Comparison of ENCODE assay signal across 25 mouse cellular contexts in genomic region chr2:128784814-128785213, GRCm38 (mm10). TPM values are rescaled to one million over a fixed set of nuclear protein-coding genes. Genes with fewer than 3 reads are reported as not detected.
DNase-seq lines count a peak whose midpoint lies in the region; ATAC-seq lines count a peak whose summit lies in the region.
"Had no signal": no experiment of that assay in that cellular context is flagged by ENCODE, and none has a peak within 500 bp of the region (broad histone marks: within the 10 kb centered on the region; RNA-seq: fewer than 3 reads in every experiment).

No protein-coding gene starts in this region.

- 93% methylated on average over 7 of the region's 7 CpGs for WGBS in forebrain, embryonic 10.5 days
- 95% methylated on average over 7 of the region's 7 CpGs for WGBS in forebrain, embryonic 15.5 days
- 93% methylated on average over 7 of the region's 7 CpGs for WGBS in limb, embryonic 11.5 days
- 95% methylated on average over 7 of the region's 7 CpGs for WGBS in midbrain, embryonic 16.5 days

- peaks cover 2% of the 10 kb centered on the region; the same call in 1 of the 2 replicates for H3K36me3 ChIP-seq in forebrain, embryonic 10.5 days (replicated peaks)
- H3K36me3 ChIP-seq in forebrain, embryonic 15.5 days, result no peaks in the 10 kb centered on the region
- H3K36me3 ChIP-seq in limb, embryonic 11.5 days (ENCODE audit: control insufficient read depth, insufficient read depth, low read length), result peaks cover 4% of the 10 kb centered on the region; the same call in 1 of the 2 replicates
- no peaks in the 10 kb centered on the region for H3K36me3 ChIP-seq in midbrain, embryonic 16.5 days (ENCODE audit: control insufficient read depth, insufficient read depth, low read length)
- H3K36me3 ChIP-seq: hindbrain, embryonic 12.5 days had no signal

- no peak overlapping the region for H3K9ac ChIP-seq in forebrain, embryonic 15.5 days (replicated peaks)
- no peak overlapping the region for H3K9ac ChIP-seq in limb, embryonic 11.5 days (ENCODE audit: low read length)
- H3K9ac ChIP-seq in midbrain, embryonic 16.5 days (ENCODE audit: low read depth, low read length), result no peak overlapping the region
- H3K9ac ChIP-seq: embryonic facial prominence, embryonic 13.5 days; forebrain, embryonic 13.5 days; heart, embryonic 13.5 days; hindbrain, embryonic 12.5 days had no signal

- H3K27ac ChIP-seq in forebrain, embryonic 10.5 days, result peak overlapping the region; percentile 48; the same call in 1 of the 2 replicates
- H3K27ac ChIP-seq in forebrain, embryonic 15.5 days (replicated peaks), result no peak overlapping the region
- peak overlapping the region; percentile 60 for H3K27ac ChIP-seq in limb, embryonic 11.5 days (replicated peaks; ENCODE audit: low read depth, low read length)
- H3K27ac ChIP-seq in midbrain, embryonic 16.5 days (ENCODE audit: low read length), result no peak overlapping the region
- H3K27ac ChIP-seq: forebrain, embryonic 13.5 days; gastrocnemius, adult 2 months; heart, embryonic 13.5 days; hindbrain, embryonic 12.5 days; hindbrain, postnatal 0 days had no signal

- peaks cover 19% of the 10 kb centered on the region for H3K4me1 ChIP-seq in forebrain, embryonic 10.5 days
- no peaks in the 10 kb centered on the region for H3K4me1 ChIP-seq in forebrain, embryonic 15.5 days
- no peaks in the 10 kb centered on the region for H3K4me1 ChIP-seq in limb, embryonic 11.5 days (ENCODE audit: control insufficient read depth, insufficient read depth, low read length)
- no peaks in the 10 kb centered on the region for H3K4me1 ChIP-seq in midbrain, embryonic 16.5 days (ENCODE audit: control insufficient read depth, insufficient read depth, low read length)

- H3K4me2 ChIP-seq in forebrain, embryonic 15.5 days (replicated peaks), result no peak overlapping the region
- H3K4me2 ChIP-seq in limb, embryonic 11.5 days (ENCODE audit: low read depth, severe bottlenecking), result no peak overlapping the region
- H3K4me2 ChIP-seq in midbrain, embryonic 16.5 days (ENCODE audit: low read length), result no peak overlapping the region
- H3K4me2 ChIP-seq: embryonic facial prominence, embryonic 13.5 days; forebrain, embryonic 13.5 days; heart, embryonic 13.5 days; hindbrain, embryonic 12.5 days had no signal

- no peak overlapping the region for H3K4me3 ChIP-seq in forebrain, embryonic 10.5 days
- H3K4me3 ChIP-seq in forebrain, embryonic 15.5 days, result no peak overlapping the region
- H3K4me3 ChIP-seq in limb, embryonic 11.5 days (ENCODE audit: low read depth, low read length), result no peak overlapping the region
- H3K4me3 ChIP-seq in midbrain, embryonic 16.5 days (ENCODE audit: low read depth, low read length), result no peak overlapping the region
- H3K4me3 ChIP-seq: embryonic facial prominence, embryonic 13.5 days; forebrain, embryonic 13.5 days; gastrocnemius, adult 2 months; heart, embryonic 13.5 days; hindbrain, embryonic 12.5 days had no signal

- DNase-seq in forebrain, embryonic 10.5 days (ENCODE audit: extremely low spot score, low spot score), result no peak
- DNase-seq in limb, embryonic 11.5 days (ENCODE audit: low spot score), result no peak
- no peak for DNase-seq in thymus, postnatal 10 days (ENCODE audit: low spot score in 2 of 2)
- DNase-seq in layer of hippocampus, adult 8-10 months (ENCODE audit: low spot score in 2 of 2), result no peak
- DNase-seq: adrenal gland, adult 2 months; adrenal gland, postnatal 25 days; cerebellum, adult 2 months; cerebellum, postnatal 10 days; embryo, embryonic 11 days; gastrocnemius, adult 2 months; gastrocnemius, postnatal 25 days; heart, adult 11 months; heart, postnatal 36 days had no signal

- ATAC-seq in forebrain, embryonic 15.5 days (replicated peaks), result no peak
- ATAC-seq in granulocyte monocyte progenitor cell, adult 5-6 weeks (replicated peaks; ENCODE audit: poor library complexity, severe bottlenecking), result peak; percentile 22
- no peak for ATAC-seq in limb, embryonic 11.5 days (ENCODE audit: insufficient number of reproducible peaks, low FRiP score, low TSS enrichment, low read depth)
- no peak for ATAC-seq in midbrain, embryonic 16.5 days
- ATAC-seq: activated CD4-positive, CD25-positive, alpha-beta regulatory T cell, adult 4 months; forebrain, embryonic 13.5 days; hindbrain, postnatal 0 days; intestine, embryonic 16.5 days; Patski had no signal

- no peaks in the 10 kb centered on the region for H3K9me3 ChIP-seq in forebrain, embryonic 10.5 days
- H3K9me3 ChIP-seq in forebrain, embryonic 15.5 days, result no peaks in the 10 kb centered on the region
- no peaks in the 10 kb centered on the region for H3K9me3 ChIP-seq in limb, embryonic 11.5 days (ENCODE audit: control insufficient read depth, low read length)
- no peaks in the 10 kb centered on the region for H3K9me3 ChIP-seq in midbrain, embryonic 16.5 days (replicated peaks; ENCODE audit: control insufficient read depth, low read length, poor library complexity, severe bottlenecking)
- H3K9me3 ChIP-seq: embryonic facial prominence, embryonic 13.5 days; forebrain, embryonic 13.5 days; heart, embryonic 13.5 days; hindbrain, embryonic 12.5 days had no signal

- H3K27me3 ChIP-seq in forebrain, embryonic 10.5 days (ENCODE audit: poor library complexity, severe bottlenecking), result no peaks in the 10 kb centered on the region
- H3K27me3 ChIP-seq in forebrain, embryonic 15.5 days, result no peaks in the 10 kb centered on the region
- H3K27me3 ChIP-seq in limb, embryonic 11.5 days (ENCODE audit: control insufficient read depth, insufficient read depth, low read length), result no peaks in the 10 kb centered on the region
- no peaks in the 10 kb centered on the region for H3K27me3 ChIP-seq in midbrain, embryonic 16.5 days (ENCODE audit: control insufficient read depth, insufficient read depth, low read depth, low read length)
- H3K27me3 ChIP-seq: CH12.LX; embryonic facial prominence, embryonic 13.5 days; forebrain, embryonic 13.5 days; heart, embryonic 13.5 days; hindbrain, embryonic 12.5 days; Patski had no signal

RNA-seq across cellular contexts. Expression of gene Tmem87b, which starts 33.1 kb away (rescaled TPM):
- polyA plus RNA-seq in forebrain, embryonic 10.5 days (2016; fragmentation: Nextera tagmentation; extraction: Ambion mirVana), result 23.6 and 24.7 TPM in 2 replicates
- 41.1 and 43.4 TPM in 2 replicates for polyA plus RNA-seq in forebrain, embryonic 15.5 days (2015; fragmentation: Nextera tagmentation; extraction: Ambion mirVana)
- total RNA-seq in granulocyte monocyte progenitor cell, adult 5-6 weeks (2014; fragmentation: Nextera tagmentation), result 11.7 and 18.5 TPM in 2 replicates
- 17.7 and 20.8 TPM in 2 replicates for total RNA-seq in granulocyte monocyte progenitor cell, adult 5-6 weeks (2017)
- polyA plus RNA-seq in limb, embryonic 11.5 days (2014; fragmentation: Nextera tagmentation; extraction: Ambion mirVana), result 24.9 and 25.1 TPM in 2 replicates
- total RNA-seq in layer of hippocampus, adult 8-10 months (2022), result 10 to 100 TPM; 35.7 to 40.6 (median 37.7) TPM
- polyA plus RNA-seq in midbrain, embryonic 16.5 days (2015; fragmentation: Nextera tagmentation; extraction: Ambion mirVana), result 39.3 and 42.7 TPM in 2 replicates

Comparison
In these comparisons a context has a peak if more than half of its experiments do, and no peak if none do; other contexts are left out.
1. H3K27ac ChIP-seq: peak in forebrain, embryonic 10.5 days (single experiment) and limb, embryonic 11.5 days (single experiment); none in forebrain, embryonic 15.5 days (single experiment) and midbrain, embryonic 16.5 days (single experiment).